Mouse (Mus musculus) right cerebral cortex, postnatal 25 days (tissue): ENCODE measurements around the gene Prrc2b.

Source experiments
- DNase-seq: peaks from one replicate; pipeline ENCODE4 v3.0.0; 2022

Gene Prrc2b

GRCm38 (mm10) chr2:32189060-32189681 lies 38.3 kb downstream of the Prrc2b start:
- DNase-seq: no peak

GRCm38 (mm10) chr2:32190620-32191019 lies 39.7 kb downstream of the Prrc2b start:
- no peak for DNase-seq

GRCm38 (mm10) chr2:32191872-32192507 lies 41.1 kb downstream of the Prrc2b start:
- no peak for DNase-seq

- DNase-seq: no peak
These were observed 48.1 kb downstream of the Prrc2b start for GRCm38 (mm10) chr2:32198977-32199376.

- DNase-seq: no peak
These were observed 49.2 kb downstream of the Prrc2b start for GRCm38 (mm10) chr2:32200033-32200432.

GRCm38 (mm10) chr2:32200712-32201111 lies 49.8 kb downstream of the Prrc2b start:
- no peak for DNase-seq

- DNase-seq: no peak
These were observed 50.6 kb downstream of the Prrc2b start for GRCm38 (mm10) chr2:32201527-32201926.

GRCm38 (mm10) chr2:32203853-32204252 lies 53.0 kb downstream of the Prrc2b start:
- DNase-seq: no peak

GRCm38 (mm10) chr2:32207682-32208081 lies 56.8 kb downstream of the Prrc2b start:
- no peak for DNase-seq

- DNase-seq: no peak
These were observed 60.8 kb downstream of the Prrc2b start for GRCm38 (mm10) chr2:32211689-32212088.

GRCm38 (mm10) chr2:32213000-32213399 lies 62.1 kb downstream of the Prrc2b start:
- DNase-seq: no peak

- no peak for DNase-seq
These were observed 64.7 kb downstream of the Prrc2b start for GRCm38 (mm10) chr2:32215576-32215975.

- DNase-seq: no peak
These were observed 65.6 kb downstream of the Prrc2b start for GRCm38 (mm10) chr2:32216506-32216905.

GRCm38 (mm10) chr2:32217656-32218055 lies 66.8 kb downstream of the Prrc2b start:
- DNase-seq: no peak

- DNase-seq: no peak
These were observed 67.2 kb downstream of the Prrc2b start for GRCm38 (mm10) chr2:32218113-32218512.

- DNase-seq: no peak
These were observed 67.9 kb downstream of the Prrc2b start for GRCm38 (mm10) chr2:32218541-32219334.

GRCm38 (mm10) chr2:32219501-32219900 lies 68.6 kb downstream of the Prrc2b start:
- no peak for DNase-seq

- no peak for DNase-seq
These were observed 69.1 kb downstream of the Prrc2b start for GRCm38 (mm10) chr2:32220021-32220420.

GRCm38 (mm10) chr2:32220969-32221368 lies 70.1 kb downstream of the Prrc2b start:
- DNase-seq: no peak

GRCm38 (mm10) chr2:32221577-32221976 lies 70.7 kb downstream of the Prrc2b start:
- DNase-seq: no peak

GRCm38 (mm10) chr2:32222057-32222456 lies 71.2 kb downstream of the Prrc2b start:
- no peak for DNase-seq

GRCm38 (mm10) chr2:32235433-32235832 lies 84.6 kb downstream of the Prrc2b start:
- DNase-seq: no peak

GRCm38 (mm10) chr2:32235886-32236759 lies 85.2 kb downstream of the Prrc2b start, which contains the start of gene Pomt1:
Gene Pomt1 (plus strand): TSS chr2:32236590.
- DNase-seq: peak; percentile 90
